Mouse (Mus musculus): Measurements from ENCODE around the gene Ctnnd2.

DNA sequence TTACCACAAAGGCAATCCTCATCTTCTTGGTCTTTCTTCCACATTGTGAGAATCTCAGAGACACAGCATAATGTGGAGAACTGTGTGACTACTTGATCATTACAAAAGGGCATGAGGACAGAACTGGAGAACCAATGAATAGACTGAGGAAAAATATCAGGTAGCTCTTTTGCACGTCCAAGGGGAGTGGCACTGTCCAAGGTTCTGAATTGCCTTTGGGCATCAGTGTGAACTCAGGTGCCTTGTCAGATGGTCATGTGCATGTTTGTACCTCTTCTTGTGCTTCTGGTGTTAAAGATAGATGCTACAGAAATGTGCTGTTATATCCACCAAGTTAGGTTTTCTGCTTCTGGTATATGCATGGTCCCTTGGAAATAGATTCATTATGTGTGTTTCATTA, 233.9 kb downstream of the Ctnnd2 start:
- TF ChIP-seq CTCF (conservative IDR thresholded peaks at IDR 0.05; ENCODE audit: insufficient read depth, insufficient read length, low read depth, low read length) (no peak), POLR2A (IDR thresholded peaks at IDR 0.05; ENCODE audit: low read depth, low read length) (no peak)
